Mouse (Mus musculus): ENCODE results near the gene Gng7.

Gene Gng7

GRCm38 (mm10) chr10:81025639-81026275 is 11.0 kb upstream of the Gng7 start, which contains the start of gene Diras1:
Gene Diras1, minus strand, starts transcription at chr10:81025662.
- no peak for DNase-seq (ENCODE audit: low read depth, low spot score)

GRCm38 (mm10) chr10:81025047-81025621 is 10.4 kb upstream of the Gng7 start:
- DNase-seq (ENCODE audit: low read depth, low spot score) = no peak

GRCm38 (mm10) chr10:81024346-81024937 is 9.7 kb upstream of the Gng7 start:
- no peak for DNase-seq (ENCODE audit: low read depth, low spot score)

- peak; percentile 48 for DNase-seq (ENCODE audit: low read depth, low spot score)
Measured at GRCm38 (mm10) chr10:81022744-81023143, 8.0 kb upstream of the Gng7 start.

GRCm38 (mm10) chr10:81021547-81022110 is 6.9 kb upstream of the Gng7 start:
- no peak for DNase-seq (ENCODE audit: low read depth, low spot score)

- no peak for DNase-seq (ENCODE audit: low read depth, low spot score)
Measured at GRCm38 (mm10) chr10:81020207-81020606, 5.5 kb upstream of the Gng7 start.

GRCm38 (mm10) chr10:81019687-81020086 is 4.9 kb upstream of the Gng7 start:
- no peak for DNase-seq (ENCODE audit: low read depth, low spot score)

GRCm38 (mm10) chr10:81018326-81018725 is 3.6 kb upstream of the Gng7 start:
- DNase-seq (ENCODE audit: low read depth, low spot score) = peak; percentile 36

- DNase-seq (ENCODE audit: low read depth, low spot score) = peak; percentile 86
Measured at GRCm38 (mm10) chr10:81016645-81017044, 1.9 kb upstream of the Gng7 start.

GRCm38 (mm10) chr10:81015666-81016065 is 921 bp upstream of the Gng7 start:
- no peak for DNase-seq (ENCODE audit: low read depth, low spot score)

- no peak for DNase-seq (ENCODE audit: low read depth, low spot score)
Measured at GRCm38 (mm10) chr10:81010851-81011250, 3.9 kb downstream of the Gng7 start.

GRCm38 (mm10) chr10:81007240-81007639 is 7.5 kb downstream of the Gng7 start:
- DNase-seq (ENCODE audit: low read depth, low spot score) = no peak

GRCm38 (mm10) chr10:81006005-81006677 is 8.6 kb downstream of the Gng7 start:
- no peak for DNase-seq (ENCODE audit: low read depth, low spot score)

GRCm38 (mm10) chr10:81001161-81001560 is 13.6 kb downstream of the Gng7 start:
- no peak for DNase-seq (ENCODE audit: low read depth, low spot score)

- peak; percentile 36 for DNase-seq (ENCODE audit: low read depth, low spot score)
Measured at GRCm38 (mm10) chr10:81000197-81001062, 14.3 kb downstream of the Gng7 start.

- peak; percentile 92 for DNase-seq (ENCODE audit: low read depth, low spot score)
Measured at GRCm38 (mm10) chr10:80999362-81000196, 15.2 kb downstream of the Gng7 start.

- DNase-seq (ENCODE audit: low read depth, low spot score) = peak; percentile 78
Measured at GRCm38 (mm10) chr10:80998778-80999177, 16.0 kb downstream of the Gng7 start.

GRCm38 (mm10) chr10:80998021-80998420 is 16.7 kb downstream of the Gng7 start:
- DNase-seq (ENCODE audit: low read depth, low spot score) = no peak

GRCm38 (mm10) chr10:80997332-80997731 is 17.4 kb downstream of the Gng7 start:
- DNase-seq (ENCODE audit: low read depth, low spot score) = no peak

- DNase-seq (ENCODE audit: low read depth, low spot score) = no peak
Measured at GRCm38 (mm10) chr10:80996501-80996900, 18.2 kb downstream of the Gng7 start.

Measured in CD4-positive, CD25-positive, alpha-beta regulatory T cell, adult 2 months (primary cell).